Mouse (Mus musculus): ENCODE measurements around the gene Rhobtb1.

DNA sequence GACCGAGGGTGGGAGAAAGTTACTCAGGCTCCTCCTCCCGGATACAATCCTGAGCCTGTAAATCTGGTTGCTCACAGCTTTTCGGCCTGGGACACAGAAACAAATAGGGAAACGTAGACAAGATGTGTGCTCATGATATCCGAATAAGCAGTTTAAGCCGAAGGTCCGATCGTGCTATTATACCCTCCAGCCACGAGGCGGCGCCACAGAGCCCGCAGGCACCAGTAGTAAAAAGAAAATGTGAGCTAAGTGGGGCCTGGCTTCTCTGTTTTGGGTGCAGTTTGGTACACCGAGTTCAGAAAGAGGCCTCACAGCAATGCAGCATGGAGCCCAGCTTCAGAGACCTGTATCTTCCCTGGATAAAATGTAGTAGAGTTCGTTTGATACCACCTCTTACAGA is 155.0 kb downstream of the Rhobtb1 start:
- TF ChIP-seq POLR2A (IDR thresholded peaks at IDR 0.05; ENCODE audit: borderline replicate concordance, extremely low read depth, low read depth, low read length) (no peak), CTCF (IDR thresholded peaks at IDR 0.05; ENCODE audit: insufficient read depth, low read length) (peak; percentile 78)
